Mouse (Mus musculus) liver, adult 2 months (tissue): ENCODE results near the gene Pde4dip.

Experiments used
- CTCF ChIP-seq: fragments of 200-500 bp; IDR thresholded peaks from 2 replicates; pipeline ENCODE4 v1.5.1; 2011; ENCODE audit warnings: low read depth, low read length, control low read depth
- POLR2A ChIP-seq: fragments of 200-500 bp; IDR thresholded peaks from 2 replicates; pipeline ENCODE4 v1.6.1; 2011; ENCODE audit warnings: low read length, control low read depth; ENCODE audit not compliant: insufficient read depth; ENCODE audit errors: extremely low read depth

- no peak for TF ChIP-seq CTCF
- TF ChIP-seq POLR2A, result no peak
These were observed 77.3 kb downstream of the Pde4dip start for GRCm38 (mm10) chr3:97811158-97811557.
